Mouse (Mus musculus) C2C12 (cell line): Measurements from ENCODE around the gene Rbfox2. TPM values are rescaled to one million over a fixed set of nuclear protein-coding genes. Genes with fewer than 3 reads are reported as not detected.

Source experiments
- H3K27me3 ChIP-seq: one replicate; pipeline ENCODE4 v1.6.1; 2011; ENCODE audit not compliant: control insufficient read depth, insufficient read depth, insufficient read length
- H3K36me3 ChIP-seq: one replicate; pipeline ENCODE4 v1.6.1; 2011; ENCODE audit not compliant: control insufficient read depth, insufficient read depth
- H3K4me3 ChIP-seq: one replicate; pipeline ENCODE4 v1.5.1; 2011; ENCODE audit warnings: mild to moderate bottlenecking, control low read depth; ENCODE audit not compliant: poor library complexity, insufficient read depth, severe bottlenecking
- H3K79me2 ChIP-seq: one replicate; pipeline ENCODE4 v1.6.1; 2011; ENCODE audit not compliant: control insufficient read depth, insufficient read depth
- H3K79me3 ChIP-seq: one replicate; pipeline ENCODE4 v1.6.1; 2011; ENCODE audit warnings: low read depth, control low read depth
- H3ac ChIP-seq: one replicate; pipeline ENCODE3; 2011; ENCODE audit warnings: low read depth; ENCODE audit not compliant: control insufficient read depth, insufficient read length
- CEBPB ChIP-seq: IDR thresholded peaks from one replicate; pipeline ENCODE4 v1.6.1; 2011; ENCODE audit warnings: low read depth, mild to moderate bottlenecking, control low read depth, moderate library complexity
- CTCF ChIP-seq: IDR thresholded peaks from one replicate; pipeline ENCODE4 v1.5.1; 2011; ENCODE audit not compliant: control insufficient read depth, insufficient read depth, insufficient read length
- FOSL1 ChIP-seq: IDR thresholded peaks from one replicate; pipeline ENCODE4 v1.8.0; 2011; ENCODE audit warnings: mild to moderate bottlenecking, low read length; ENCODE audit not compliant: poor library complexity, insufficient read depth, severe bottlenecking
- MAX ChIP-seq: IDR thresholded peaks from one replicate; pipeline ENCODE4 v1.6.1; 2011; ENCODE audit warnings: mild to moderate bottlenecking, control low read depth
- MYOD1 ChIP-seq: IDR thresholded peaks from one replicate; pipeline ENCODE4 v1.6.1; 2011; ENCODE audit warnings: low read depth; ENCODE audit not compliant: control insufficient read depth, insufficient read length
- MYOG ChIP-seq: IDR thresholded peaks from one replicate; pipeline ENCODE4 v1.6.1; 2011; ENCODE audit not compliant: control insufficient read depth, insufficient read length; ENCODE audit errors: extremely low read depth
- USF1 ChIP-seq: IDR thresholded peaks from one replicate; pipeline ENCODE4 v1.6.1; 2011; ENCODE audit warnings: low read depth, mild to moderate bottlenecking, control low read depth, moderate library complexity
- polyA plus RNA-seq: library from polyadenylated mRNA; unstranded; fragments of >200 nt; fragmentation: generic; extraction: Trizol; gene quantifications from one replicate; pipeline ENCODE4 v1.2.1, GENCODE M21; 2012; ENCODE audit warnings: missing spikeins

The Rbfox2 gene
- polyA plus RNA-seq, 1 experiment, result 72.3 TPM

DNA sequence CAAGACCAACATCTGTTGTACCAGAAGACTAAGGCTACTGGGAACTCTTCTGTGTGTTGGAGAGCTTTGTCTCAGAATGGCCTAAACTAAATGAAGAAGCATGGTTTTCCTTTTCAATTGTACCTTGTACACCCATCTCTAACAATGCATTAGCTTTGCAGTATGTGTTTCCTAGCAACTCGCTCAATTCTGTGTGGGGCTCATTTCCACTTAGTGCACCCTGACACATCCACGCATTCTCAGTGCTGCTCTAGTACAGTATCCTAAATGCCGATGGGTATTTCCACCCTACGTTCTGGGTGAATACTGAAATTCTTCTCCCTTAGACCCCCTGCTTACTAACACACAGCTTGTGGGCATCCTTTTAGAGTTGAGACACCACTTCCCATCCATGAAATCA is 71.3 kb downstream of the Rbfox2 start:
- Histone ChIP-seq H3ac (no peak overlapping the region), H3K79me2 (peaks cover 75% of the 10 kb centered on the region), H3K4me3 (no peak overlapping the region), H3K36me3 (no peaks in the 10 kb centered on the region), H3K27me3 (no peaks in the 10 kb centered on the region), H3K79me3 (peaks cover 14% of the 10 kb centered on the region)
- TF ChIP-seq CTCF (no peak), MYOG (no peak), MAX (no peak)

DNA sequence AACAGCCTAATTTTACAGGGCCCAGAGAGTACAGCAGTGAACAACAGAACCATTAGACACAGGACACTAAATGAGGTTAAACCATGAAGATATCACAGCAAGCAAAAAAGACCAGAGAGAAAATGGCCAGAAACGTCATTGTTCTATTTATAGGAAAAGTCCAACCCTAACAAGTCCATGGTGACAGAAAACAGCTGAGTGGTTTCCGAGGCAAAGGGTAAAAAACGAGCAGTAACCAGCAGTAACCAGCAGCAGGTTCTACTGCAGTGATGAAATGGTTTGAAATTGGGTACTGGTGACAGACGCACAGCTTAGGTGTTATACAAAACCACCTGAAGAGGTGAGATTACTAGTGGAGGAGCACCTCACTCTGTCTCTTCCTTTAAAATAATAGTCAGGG is 72.5 kb downstream of the Rbfox2 start:
- H3K36me3 ChIP-seq, result no peaks in the 10 kb centered on the region
- peaks cover 14% of the 10 kb centered on the region for H3K79me3 ChIP-seq
- no peaks in the 10 kb centered on the region for H3K27me3 ChIP-seq
- peaks cover 70% of the 10 kb centered on the region for H3K79me2 ChIP-seq
- TF ChIP-seq USF1 (no peak), MAX (no peak), CTCF (no peak), FOSL1 (no peak), MYOD1 (no peak), MYOG (no peak)
- H3ac ChIP-seq, result no peak overlapping the region
- no peak overlapping the region for H3K4me3 ChIP-seq

DNA sequence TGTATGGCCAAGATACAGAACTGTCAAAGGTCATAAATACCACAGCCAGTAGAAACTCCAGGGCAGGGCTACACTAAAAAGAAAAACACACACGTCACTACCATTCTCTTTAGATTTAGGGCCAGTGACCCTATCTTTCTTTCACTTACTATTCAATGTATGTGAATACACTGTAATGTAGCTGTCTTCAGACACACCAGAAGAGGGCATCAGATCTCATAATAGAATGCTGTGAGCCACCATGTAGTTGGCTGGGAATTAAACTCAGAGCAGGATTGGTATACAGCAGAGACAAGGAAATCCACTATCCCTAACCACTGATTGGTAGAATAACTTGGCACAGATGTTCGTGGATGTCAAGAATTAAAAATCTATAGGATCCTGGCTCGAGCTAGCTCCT is 76.7 kb downstream of the Rbfox2 start:
- no peak overlapping the region for H3ac ChIP-seq
- H3K27me3 ChIP-seq, result no peaks in the 10 kb centered on the region
- TF ChIP-seq MYOG (no peak), FOSL1 (no peak), MYOD1 (no peak), USF1 (no peak), CEBPB (no peak), CTCF (no peak), MAX (no peak)
- peaks cover 10% of the 10 kb centered on the region for H3K79me3 ChIP-seq
- H3K36me3 ChIP-seq, result no peaks in the 10 kb centered on the region
- H3K4me3 ChIP-seq, result no peak overlapping the region
- peaks cover 53% of the 10 kb centered on the region for H3K79me2 ChIP-seq

DNA sequence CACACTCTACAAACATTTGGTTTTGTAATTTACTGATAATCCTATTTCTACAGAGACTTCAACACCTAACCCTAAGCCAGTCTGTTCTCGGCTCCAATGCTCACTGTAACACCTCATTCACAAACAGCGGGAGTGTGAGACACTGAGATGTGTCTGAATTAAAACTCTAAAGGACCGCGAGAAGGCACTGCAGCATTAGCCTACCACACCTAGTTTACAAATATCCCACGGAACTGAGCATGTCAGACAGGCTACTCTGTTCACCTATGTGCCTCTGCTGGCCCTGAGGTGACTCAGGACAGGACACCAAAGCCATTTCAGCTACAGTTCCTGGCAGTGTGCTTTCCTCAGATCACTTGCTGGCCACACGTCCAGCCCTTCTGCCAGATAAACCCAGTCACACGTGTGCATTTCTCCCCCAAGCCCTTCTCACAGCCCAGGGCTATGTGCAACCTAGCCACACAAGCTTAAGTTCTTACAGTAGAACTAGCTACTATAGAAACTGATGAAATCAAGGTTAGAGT is 79.9 kb downstream of the Rbfox2 start:
- H3K79me3 ChIP-seq, result peaks cover 1% of the 10 kb centered on the region
- TF ChIP-seq MYOD1, result no peak

DNA sequence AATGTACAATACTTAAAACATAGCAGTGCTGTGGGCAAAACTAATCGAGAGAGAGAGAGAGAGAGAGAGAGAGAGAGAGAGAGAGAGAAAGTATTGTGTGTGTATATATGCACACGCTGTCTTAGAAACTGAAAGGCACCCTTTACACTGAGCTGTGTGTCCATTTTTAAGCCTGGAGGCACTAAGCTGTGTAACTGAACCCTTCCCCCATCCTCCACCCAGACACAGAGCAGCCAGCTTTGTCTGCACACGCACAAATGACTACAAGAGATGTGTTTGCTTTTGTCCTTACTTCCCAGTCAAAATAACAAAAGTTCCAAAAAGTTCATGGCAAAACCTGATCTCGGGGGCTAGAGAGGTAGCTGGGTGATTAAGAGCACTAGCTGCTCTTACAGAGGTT is 80.9 kb downstream of the Rbfox2 start:
- no peak overlapping the region for H3K4me3 ChIP-seq
- peaks cover 1% of the 10 kb centered on the region for H3K79me3 ChIP-seq
- peaks cover 49% of the 10 kb centered on the region for H3K79me2 ChIP-seq
- H3ac ChIP-seq, result no peak overlapping the region
- H3K27me3 ChIP-seq, result no peaks in the 10 kb centered on the region
- H3K36me3 ChIP-seq, result no peaks in the 10 kb centered on the region
- no peak for TF ChIP-seq CEBPB
- no peak for TF ChIP-seq CTCF

More for the DNA sequence above, 79.9 kb downstream of the Rbfox2 start:
- Histone ChIP-seq H3K79me2 (peaks cover 44% of the 10 kb centered on the region), H3K4me3 (no peak overlapping the region), H3ac (no peak overlapping the region), H3K36me3 (no peaks in the 10 kb centered on the region), H3K27me3 (no peaks in the 10 kb centered on the region)

DNA sequence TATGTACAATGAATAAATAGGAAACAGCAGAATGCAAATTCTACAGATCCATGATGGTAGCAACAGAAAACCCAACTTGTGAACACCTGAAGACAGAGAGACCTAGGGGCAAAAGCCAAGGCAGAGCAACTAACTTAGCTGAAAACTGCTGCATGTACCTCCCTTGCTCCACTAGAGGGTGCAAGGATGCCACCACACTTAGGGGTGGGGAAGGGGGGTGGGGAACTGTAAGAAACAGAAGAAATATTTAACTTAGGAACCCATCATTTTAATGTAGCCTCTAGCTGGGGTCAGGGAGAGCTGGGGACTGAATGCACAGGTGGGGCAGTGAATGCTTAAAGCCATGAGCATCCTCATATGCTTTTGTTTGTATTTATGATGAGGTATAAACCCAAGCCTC is 81.5 kb downstream of the Rbfox2 start:
- H3K79me3 ChIP-seq, result peaks cover 1% of the 10 kb centered on the region
- no peak overlapping the region for H3ac ChIP-seq
- no peak overlapping the region for H3K4me3 ChIP-seq
- no peak for TF ChIP-seq MYOD1
- TF ChIP-seq CTCF, result peak; percentile 70
- no peaks in the 10 kb centered on the region for H3K27me3 ChIP-seq
- no peaks in the 10 kb centered on the region for H3K36me3 ChIP-seq
- H3K79me2 ChIP-seq, result peaks cover 44% of the 10 kb centered on the region
